Mouse (Mus musculus): ENCODE results near the gene Ropn1l.

- TF ChIP-seq CTCF (conservative IDR thresholded peaks at IDR 0.05; ENCODE audit: low read length) (no peak), NANOG (IDR thresholded peaks at IDR 0.05; ENCODE audit: borderline replicate concordance, low read length) (no peak), POU5F1 (IDR thresholded peaks at IDR 0.05; ENCODE audit: borderline replicate concordance, low read length) (no peak)
Observed at GRCm38 (mm10) chr15:31404346-31404745, 49.2 kb downstream of the Ropn1l start.
